Mouse (Mus musculus): ENCODE data around the gene Tmem86b. TPM values are rescaled to one million over a fixed set of nuclear protein-coding genes. Genes with fewer than 3 reads are reported as not detected.
A peak's percentile ranks its signal among the peaks of the same experiment; 100 is the strongest.

The Tmem86b gene
- polyA plus RNA-seq, 1 experiment = 2.8 TPM

DNA sequence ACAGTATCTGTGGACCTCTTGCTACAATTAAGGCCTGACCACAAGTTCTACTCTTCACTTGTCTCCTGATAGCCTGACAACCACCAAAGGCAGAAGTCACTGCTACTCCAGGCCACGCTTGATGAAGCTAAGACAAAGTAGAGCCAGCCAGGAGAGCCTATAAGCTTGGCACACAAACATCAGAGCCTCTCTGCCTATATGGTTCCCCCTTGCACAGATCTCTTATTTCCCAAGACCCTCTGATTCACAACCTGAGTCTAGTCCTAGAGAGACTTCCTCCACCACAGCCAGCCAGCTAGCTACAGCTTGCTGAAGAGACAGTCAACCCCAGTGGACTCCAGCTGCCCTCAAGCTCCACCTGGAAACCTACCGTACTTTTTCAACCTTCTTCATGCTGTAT, 16.8 kb upstream of the Tmem86b start:
- H3ac ChIP-seq (ENCODE audit: control insufficient read depth, insufficient read length, low read depth) = no peak overlapping the region
- no peaks in the 10 kb centered on the region for H3K27me3 ChIP-seq (ENCODE audit: control insufficient read depth, insufficient read depth, insufficient read length)
- H3K79me2 ChIP-seq (ENCODE audit: control insufficient read depth, insufficient read depth) = peaks cover 46% of the 10 kb centered on the region
- H3K79me3 ChIP-seq (ENCODE audit: low read depth) = peaks cover 41% of the 10 kb centered on the region
- no peak overlapping the region for H3K4me3 ChIP-seq (ENCODE audit: insufficient read depth, poor library complexity, severe bottlenecking)
- TF ChIP-seq MYOG (IDR thresholded peaks at IDR 0.05; ENCODE audit: control insufficient read depth, extremely low read depth, insufficient read length) (no peak), MAX (IDR thresholded peaks at IDR 0.05) (no peak), CEBPB (IDR thresholded peaks at IDR 0.05; ENCODE audit: low read depth) (no peak), USF1 (IDR thresholded peaks at IDR 0.05; ENCODE audit: low read depth) (no peak), FOSL1 (IDR thresholded peaks at IDR 0.05; ENCODE audit: insufficient read depth, low read length, poor library complexity, severe bottlenecking) (no peak), CTCF (IDR thresholded peaks at IDR 0.05; ENCODE audit: control insufficient read depth, insufficient read depth, insufficient read length) (no peak), MYOD1 (IDR thresholded peaks at IDR 0.05; ENCODE audit: control insufficient read depth, insufficient read length, low read depth) (no peak)
- H3K36me3 ChIP-seq (ENCODE audit: control insufficient read depth, insufficient read depth) = peaks cover 41% of the 10 kb centered on the region

DNA sequence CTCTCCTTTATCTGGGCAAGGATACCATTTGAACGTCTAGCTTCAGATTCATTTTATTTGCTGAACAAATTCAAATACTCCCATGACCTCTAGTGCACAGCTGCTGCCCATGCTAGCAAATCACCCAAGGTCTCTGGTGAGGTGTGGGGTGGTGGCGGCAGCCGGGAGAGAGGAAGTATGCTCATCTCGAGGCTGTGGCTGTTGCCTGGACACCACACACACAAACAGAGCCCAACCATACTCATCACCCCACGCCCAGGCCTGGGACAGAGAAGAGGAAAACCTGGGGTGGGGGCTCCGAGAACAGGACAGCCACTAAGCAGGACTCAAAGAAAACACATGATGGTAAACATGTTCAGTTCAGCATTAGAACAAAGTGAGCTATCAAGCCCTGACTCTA, 16.1 kb upstream of the Tmem86b start:
- Histone ChIP-seq H3K79me2 (ENCODE audit: control insufficient read depth, insufficient read depth) (peaks cover 39% of the 10 kb centered on the region), H3ac (ENCODE audit: control insufficient read depth, insufficient read length, low read depth) (no peak overlapping the region), H3K4me3 (ENCODE audit: insufficient read depth, poor library complexity, severe bottlenecking) (no peak overlapping the region), H3K79me3 (ENCODE audit: low read depth) (peaks cover 34% of the 10 kb centered on the region), H3K27me3 (ENCODE audit: control insufficient read depth, insufficient read depth, insufficient read length) (no peaks in the 10 kb centered on the region), H3K36me3 (ENCODE audit: control insufficient read depth, insufficient read depth) (peaks cover 34% of the 10 kb centered on the region)
- TF ChIP-seq MYOD1 (IDR thresholded peaks at IDR 0.05; ENCODE audit: control insufficient read depth, insufficient read length, low read depth) (no peak), FOSL1 (IDR thresholded peaks at IDR 0.05; ENCODE audit: insufficient read depth, low read length, poor library complexity, severe bottlenecking) (no peak), MAX (IDR thresholded peaks at IDR 0.05) (no peak), CEBPB (IDR thresholded peaks at IDR 0.05; ENCODE audit: low read depth) (no peak)

- Histone ChIP-seq H3K79me2 (ENCODE audit: control insufficient read depth, insufficient read depth) (peaks cover 34% of the 10 kb centered on the region), H3K27me3 (ENCODE audit: control insufficient read depth, insufficient read depth, insufficient read length) (no peaks in the 10 kb centered on the region), H3ac (ENCODE audit: control insufficient read depth, insufficient read length, low read depth) (no peak overlapping the region), H3K36me3 (ENCODE audit: control insufficient read depth, insufficient read depth) (peaks cover 29% of the 10 kb centered on the region), H3K4me3 (ENCODE audit: insufficient read depth, poor library complexity, severe bottlenecking) (no peak overlapping the region), H3K79me3 (ENCODE audit: low read depth) (peaks cover 29% of the 10 kb centered on the region)
- TF ChIP-seq FOSL1 (IDR thresholded peaks at IDR 0.05; ENCODE audit: insufficient read depth, low read length, poor library complexity, severe bottlenecking) (no peak), CTCF (IDR thresholded peaks at IDR 0.05; ENCODE audit: control insufficient read depth, insufficient read depth, insufficient read length) (no peak), CEBPB (IDR thresholded peaks at IDR 0.05; ENCODE audit: low read depth) (no peak), MAX (IDR thresholded peaks at IDR 0.05) (no peak), MYOD1 (IDR thresholded peaks at IDR 0.05; ENCODE audit: control insufficient read depth, insufficient read length, low read depth) (no peak), MYOG (IDR thresholded peaks at IDR 0.05; ENCODE audit: control insufficient read depth, extremely low read depth, insufficient read length) (no peak), USF1 (IDR thresholded peaks at IDR 0.05; ENCODE audit: low read depth) (no peak)
These were observed 15.6 kb upstream of the Tmem86b start for GRCm38 (mm10) chr7:4646806-4647205.

- no peak overlapping the region for H3K4me3 ChIP-seq (ENCODE audit: insufficient read depth, poor library complexity, severe bottlenecking)
- peaks cover 18% of the 10 kb centered on the region for H3K79me2 ChIP-seq (ENCODE audit: control insufficient read depth, insufficient read depth)
- peaks cover 13% of the 10 kb centered on the region for H3K79me3 ChIP-seq (ENCODE audit: low read depth)
- TF ChIP-seq USF1 (IDR thresholded peaks at IDR 0.05; ENCODE audit: low read depth) (no peak), MYOG (IDR thresholded peaks at IDR 0.05; ENCODE audit: control insufficient read depth, extremely low read depth, insufficient read length) (no peak), CTCF (IDR thresholded peaks at IDR 0.05; ENCODE audit: control insufficient read depth, insufficient read depth, insufficient read length) (no peak), MYOD1 (IDR thresholded peaks at IDR 0.05; ENCODE audit: control insufficient read depth, insufficient read length, low read depth) (no peak), MAX (IDR thresholded peaks at IDR 0.05) (no peak), FOSL1 (IDR thresholded peaks at IDR 0.05; ENCODE audit: insufficient read depth, low read length, poor library complexity, severe bottlenecking) (no peak), CEBPB (IDR thresholded peaks at IDR 0.05; ENCODE audit: low read depth) (no peak)
- H3K27me3 ChIP-seq (ENCODE audit: control insufficient read depth, insufficient read depth, insufficient read length) = no peaks in the 10 kb centered on the region
- H3K36me3 ChIP-seq (ENCODE audit: control insufficient read depth, insufficient read depth) = peaks cover 22% of the 10 kb centered on the region
- no peak overlapping the region for H3ac ChIP-seq (ENCODE audit: control insufficient read depth, insufficient read length, low read depth)
These were observed 12.0 kb upstream of the Tmem86b start for GRCm38 (mm10) chr7:4643225-4643624.

GRCm38 (mm10) chr7:4641956-4642355, 10.7 kb upstream of the Tmem86b start:
- no peaks in the 10 kb centered on the region for H3K27me3 ChIP-seq (ENCODE audit: control insufficient read depth, insufficient read depth, insufficient read length)
- H3K4me3 ChIP-seq (ENCODE audit: insufficient read depth, poor library complexity, severe bottlenecking) = no peak overlapping the region
- peaks cover 6% of the 10 kb centered on the region for H3K79me2 ChIP-seq (ENCODE audit: control insufficient read depth, insufficient read depth)
- TF ChIP-seq CTCF (IDR thresholded peaks at IDR 0.05; ENCODE audit: control insufficient read depth, insufficient read depth, insufficient read length) (no peak), FOSL1 (IDR thresholded peaks at IDR 0.05; ENCODE audit: insufficient read depth, low read length, poor library complexity, severe bottlenecking) (no peak), MYOD1 (IDR thresholded peaks at IDR 0.05; ENCODE audit: control insufficient read depth, insufficient read length, low read depth) (peak; percentile 11)
- peaks cover 4% of the 10 kb centered on the region for H3K79me3 ChIP-seq (ENCODE audit: low read depth)
- peaks cover 22% of the 10 kb centered on the region for H3K36me3 ChIP-seq (ENCODE audit: control insufficient read depth, insufficient read depth)
- H3ac ChIP-seq (ENCODE audit: control insufficient read depth, insufficient read length, low read depth) = no peak overlapping the region

DNA sequence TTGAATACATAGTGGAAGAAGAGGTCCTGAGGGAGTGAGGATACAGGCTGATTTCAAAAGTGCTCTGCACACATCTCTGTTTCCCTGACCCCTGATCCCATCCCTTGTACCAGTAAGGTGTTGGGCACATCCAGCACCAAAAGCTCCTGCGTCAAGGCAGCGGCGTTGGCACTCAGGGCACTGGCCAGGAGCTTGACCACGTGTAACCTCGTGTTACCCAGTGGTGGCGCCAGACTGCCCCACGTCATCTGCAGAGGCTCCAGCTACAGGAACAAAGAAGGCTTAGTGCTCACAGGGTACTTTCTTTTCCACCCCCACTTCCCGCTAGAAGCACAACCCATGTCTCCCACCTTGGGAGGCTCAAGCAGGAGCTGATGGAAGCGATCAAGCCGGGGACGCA, 9.9 kb upstream of the Tmem86b start:
- Histone ChIP-seq H3K27me3 (ENCODE audit: control insufficient read depth, insufficient read depth, insufficient read length) (no peaks in the 10 kb centered on the region), H3ac (ENCODE audit: control insufficient read depth, insufficient read length, low read depth) (no peak overlapping the region), H3K36me3 (ENCODE audit: control insufficient read depth, insufficient read depth) (peaks cover 24% of the 10 kb centered on the region), H3K79me3 (ENCODE audit: low read depth) (peaks cover 2% of the 10 kb centered on the region), H3K79me2 (ENCODE audit: control insufficient read depth, insufficient read depth) (no peaks in the 10 kb centered on the region), H3K4me3 (ENCODE audit: insufficient read depth, poor library complexity, severe bottlenecking) (no peak overlapping the region)
- no peak for TF ChIP-seq CTCF (IDR thresholded peaks at IDR 0.05; ENCODE audit: control insufficient read depth, insufficient read depth, insufficient read length)
- TF ChIP-seq FOSL1 (IDR thresholded peaks at IDR 0.05; ENCODE audit: insufficient read depth, low read length, poor library complexity, severe bottlenecking) = no peak
- no peak for TF ChIP-seq CEBPB (IDR thresholded peaks at IDR 0.05; ENCODE audit: low read depth)
- no peak for TF ChIP-seq MYOG (IDR thresholded peaks at IDR 0.05; ENCODE audit: control insufficient read depth, extremely low read depth, insufficient read length)
- TF ChIP-seq MYOD1 (IDR thresholded peaks at IDR 0.05; ENCODE audit: control insufficient read depth, insufficient read length, low read depth) = no peak

Measured in C2C12 (cell line).